Mouse (Mus musculus) midbrain, embryonic 13.5 days (tissue): ENCODE data around the gene Crabp2. TPM values are rescaled to one million over a fixed set of nuclear protein-coding genes. Genes with fewer than 3 reads are reported as not detected.

ENCODE experiments used
- ATAC-seq: fragments of 200-750 bp; cut with Nextera tagmentation; 2 replicates; pipeline ENCODE4 v1.8.0; 2017; ENCODE audit warnings: mild to moderate bottlenecking, moderate TSS enrichment, moderate library complexity
- H3K27ac ChIP-seq: fragments of 300-500 bp; sonication (generic); 2 replicates; pipeline ENCODE4 v1.5.1; 2015; ENCODE audit warnings: inconsistent platforms, mild to moderate bottlenecking, moderate library complexity
- H3K27me3 ChIP-seq: fragments of 300-500 bp; sonication (generic); 2 replicates; pipeline ENCODE4 v1.6.1; 2015; ENCODE audit warnings: mild to moderate bottlenecking, inconsistent platforms
- H3K36me3 ChIP-seq: fragments of 300-500 bp; sonication (generic); 2 replicates; pipeline ENCODE4 v1.6.1; 2015; ENCODE audit warnings: mild to moderate bottlenecking, inconsistent platforms
- H3K4me1 ChIP-seq: fragments of 300-500 bp; sonication (generic); replicated peaks from 2 replicates; pipeline ENCODE4 v1.6.1; 2015; ENCODE audit warnings: inconsistent platforms
- H3K4me2 ChIP-seq: fragments of 300-500 bp; sonication (generic); replicated peaks from 2 replicates; pipeline ENCODE4 v1.6.1; 2015; ENCODE audit warnings: moderate library complexity, mild to moderate bottlenecking, inconsistent platforms
- H3K4me3 ChIP-seq: fragments of 300-500 bp; sonication (generic); replicated peaks from 2 replicates; pipeline ENCODE4 v1.5.1; 2015; ENCODE audit warnings: mild to moderate bottlenecking, inconsistent platforms
- H3K9ac ChIP-seq: fragments of 300-500 bp; sonication (generic); replicated peaks from 2 replicates; pipeline ENCODE4 v1.6.1; 2015; ENCODE audit warnings: mild to moderate bottlenecking, inconsistent platforms
- H3K9me3 ChIP-seq: fragments of 300-500 bp; sonication (generic); 2 replicates; pipeline ENCODE4 v1.6.1; 2016; ENCODE audit warnings: mild to moderate bottlenecking, inconsistent platforms
- WGBS: fragments of 180-500 bp; shearing (Covaris S2); methylation state at CpG from one replicate; pipeline ENCODE4 v1.1.7; 2015; 5-methylcytosine and 5-hydroxymethylcytosine counted together
- polyA plus RNA-seq: library from polyadenylated mRNA; unstranded; fragments of >200 nt; fragmentation: Nextera tagmentation; extraction: Ambion mirVana; gene quantifications from 2 replicates; pipeline ENCODE4 v1.2.1, GENCODE M21; 2015

Gene Crabp2
- polyA plus RNA-seq, 1 experiment from 2014 or later = 129 TPM

- Histone ChIP-seq H3K4me1 (peaks cover 48% of the 10 kb centered on the region), H3K27me3 (no peaks in the 10 kb centered on the region), H3K4me2 (peak overlapping the region; percentile 54), H3K9me3 (no peaks in the 10 kb centered on the region), H3K4me3 (peak overlapping the region; percentile 42), H3K9ac (peak overlapping the region; percentile 54), H3K36me3 (peaks cover 18% of the 10 kb centered on the region), H3K27ac (peak overlapping the region; percentile 84)
- no peak for ATAC-seq
- 2% methylated on average over 4 of the region's 4 CpGs for WGBS
Observed at GRCm38 (mm10) chr3:87909874-87910273, 38.6 kb upstream of the Crabp2 start.

DNA sequence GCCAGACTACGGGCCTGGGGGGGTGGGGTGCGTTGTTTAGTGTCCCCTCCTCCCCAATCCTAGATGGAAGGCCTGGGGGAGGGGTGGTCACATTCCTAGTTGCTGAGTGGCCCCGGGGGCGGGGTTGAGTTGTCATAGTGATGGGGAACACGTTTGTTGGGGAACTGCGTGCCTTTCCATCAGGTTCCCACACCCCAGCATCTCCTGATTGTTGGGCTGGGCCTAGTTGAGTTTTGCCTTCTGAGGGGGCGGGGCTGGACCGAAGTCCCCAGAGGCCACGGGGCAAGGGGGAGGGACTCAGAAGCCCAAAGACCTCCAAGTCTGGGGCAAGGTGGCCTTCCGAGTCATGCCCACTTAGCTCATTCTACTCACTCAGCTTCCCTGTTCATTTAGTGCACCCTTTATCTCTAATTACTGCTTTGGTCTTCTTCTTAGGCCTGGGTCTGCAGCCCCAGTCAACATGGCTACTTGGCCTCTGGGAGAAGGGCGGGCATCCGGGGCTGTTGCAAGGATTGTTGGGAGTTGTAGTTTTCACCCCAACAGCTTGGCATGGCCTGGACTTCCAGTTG lies 37.8 kb upstream of the Crabp2 start:
- WGBS = 2% methylated on average over 12 of the region's 12 CpGs
- no peaks in the 10 kb centered on the region for H3K9me3 ChIP-seq
- H3K4me3 ChIP-seq = peak overlapping the region; percentile 42
- peak overlapping the region; percentile 54 for H3K9ac ChIP-seq
- H3K36me3 ChIP-seq = peaks cover 26% of the 10 kb centered on the region
- peak; percentile 14; the same call in 1 of the 2 replicates for ATAC-seq
- peak overlapping the region; percentile 84 for H3K27ac ChIP-seq
- peak overlapping the region; percentile 54 for H3K4me2 ChIP-seq
- peaks cover 48% of the 10 kb centered on the region for H3K4me1 ChIP-seq
- no peaks in the 10 kb centered on the region for H3K27me3 ChIP-seq

DNA sequence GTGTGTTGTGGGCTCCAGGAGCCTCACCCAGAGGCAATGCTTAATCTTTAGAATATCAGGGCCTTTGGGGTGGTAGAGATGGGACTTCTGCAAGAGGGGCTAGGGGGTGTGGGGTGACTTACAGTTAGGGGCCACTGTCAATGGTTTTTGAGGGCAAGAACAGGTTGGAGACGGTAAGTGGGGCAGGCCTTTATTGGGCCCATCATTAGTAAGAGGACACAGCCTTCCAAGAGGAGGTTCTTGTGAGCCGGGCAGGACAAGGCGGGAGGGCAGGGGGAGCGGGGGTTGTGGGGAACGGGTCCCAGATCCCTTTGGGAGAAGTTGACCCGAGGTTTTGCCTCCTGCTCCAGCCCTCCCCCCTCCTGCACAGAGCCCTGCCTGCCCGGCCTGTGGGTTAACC lies 35.0 kb upstream of the Crabp2 start:
- Histone ChIP-seq H3K36me3 (peaks cover 47% of the 10 kb centered on the region), H3K4me3 (no peak overlapping the region), H3K4me1 (peaks cover 33% of the 10 kb centered on the region), H3K27ac (no peak overlapping the region), H3K27me3 (no peaks in the 10 kb centered on the region), H3K9ac (no peak overlapping the region), H3K4me2 (no peak overlapping the region), H3K9me3 (no peaks in the 10 kb centered on the region)
- 89% methylated on average over 7 of the region's 7 CpGs for WGBS
- no peak for ATAC-seq

- Histone ChIP-seq H3K27me3 (no peaks in the 10 kb centered on the region), H3K4me2 (no peak overlapping the region), H3K9me3 (no peaks in the 10 kb centered on the region), H3K4me3 (no peak overlapping the region), H3K9ac (no peak overlapping the region), H3K4me1 (peaks cover 29% of the 10 kb centered on the region), H3K36me3 (peaks cover 47% of the 10 kb centered on the region), H3K27ac (no peak overlapping the region)
- 94% methylated on average over 10 of the region's 10 CpGs for WGBS
- no peak for ATAC-seq
Observed at GRCm38 (mm10) chr3:87913891-87914290, 34.6 kb upstream of the Crabp2 start.

GRCm38 (mm10) chr3:87916990-87917389 lies 31.5 kb upstream of the Crabp2 start:
- Histone ChIP-seq H3K4me1 (peaks cover 15% of the 10 kb centered on the region), H3K36me3 (peaks cover 50% of the 10 kb centered on the region), H3K27ac (no peak overlapping the region), H3K4me2 (no peak overlapping the region), H3K9ac (no peak overlapping the region), H3K9me3 (no peaks in the 10 kb centered on the region), H3K27me3 (no peaks in the 10 kb centered on the region), H3K4me3 (no peak overlapping the region)
- ATAC-seq = no peak
- WGBS = 96% methylated on average over 1 of the region's 1 CpGs

- no peak overlapping the region for H3K9ac ChIP-seq
- H3K4me1 ChIP-seq = peaks cover 15% of the 10 kb centered on the region
- no peak for ATAC-seq
- H3K36me3 ChIP-seq = peaks cover 60% of the 10 kb centered on the region
- H3K9me3 ChIP-seq = no peaks in the 10 kb centered on the region
- H3K4me3 ChIP-seq = no peak overlapping the region
- H3K4me2 ChIP-seq = peak overlapping the region; percentile 76
- WGBS = 98% methylated on average over 1 of the region's 1 CpGs
- H3K27ac ChIP-seq = 0 out of 2 replicates have a peak overlapping the region, but pooled peaks have one; percentile 19
- no peaks in the 10 kb centered on the region for H3K27me3 ChIP-seq
Observed at GRCm38 (mm10) chr3:87918551-87918950, 29.9 kb upstream of the Crabp2 start.

DNA sequence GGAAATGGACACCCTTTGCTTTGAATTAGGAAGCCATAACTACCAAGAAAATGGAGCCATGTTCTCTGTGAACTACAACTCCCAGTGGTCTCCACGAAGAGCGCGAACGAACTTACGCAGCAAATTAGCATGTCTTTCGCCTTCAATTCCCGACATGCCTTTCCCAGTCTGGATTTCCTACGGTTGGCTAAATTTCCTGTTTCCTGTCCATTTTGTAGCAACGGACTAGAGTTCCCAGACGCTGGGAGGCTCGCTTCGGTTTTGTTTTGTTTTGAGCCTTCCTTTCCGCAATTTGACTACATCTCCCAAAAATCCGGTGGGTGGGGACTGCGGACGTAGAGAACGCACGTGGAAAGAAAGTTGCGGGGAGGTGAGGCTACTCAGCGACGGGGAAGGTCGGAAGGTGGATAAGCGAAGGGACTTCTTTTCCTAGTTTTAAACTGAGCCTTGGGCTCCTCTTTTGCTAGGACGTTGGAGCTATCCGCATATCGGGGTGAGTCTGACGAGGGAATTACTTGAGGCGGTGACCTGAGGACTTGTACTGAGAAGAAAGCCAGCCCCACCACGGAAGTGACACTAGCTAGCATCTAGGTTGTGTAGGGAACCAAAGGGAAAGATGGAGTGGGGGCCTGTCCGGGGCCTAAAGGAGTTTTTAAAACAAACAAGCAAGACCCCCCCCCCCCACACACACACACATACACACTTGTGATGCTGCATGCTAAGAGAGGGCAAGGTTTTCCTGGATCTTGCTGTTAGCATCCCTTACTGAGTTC lies 28.9 kb upstream of the Crabp2 start, which contains the start of gene Mrpl24:
Gene Mrpl24, plus strand, starts transcription at position 171 of the 773 bp plus-strand sequence.
- peak; percentile 86 for ATAC-seq
- peak within 1 kb of the TSS; percentile 70 for H3K9ac ChIP-seq
- H3K27ac ChIP-seq = peak within 1 kb of the TSS; percentile 45
- peaks cover 60% of the 10 kb centered on the region for H3K36me3 ChIP-seq
- H3K27me3 ChIP-seq = no peaks in the 10 kb centered on the region
- peak within 1 kb of the TSS; percentile 76 for H3K4me2 ChIP-seq
- no peaks in the 10 kb centered on the region for H3K9me3 ChIP-seq
- peak within 1 kb of the TSS; percentile 57 for H3K4me3 ChIP-seq
- H3K4me1 ChIP-seq = peaks cover 15% of the 10 kb centered on the region
- WGBS = under 1% methylated on average over 30 of the region's 30 CpGs

DNA sequence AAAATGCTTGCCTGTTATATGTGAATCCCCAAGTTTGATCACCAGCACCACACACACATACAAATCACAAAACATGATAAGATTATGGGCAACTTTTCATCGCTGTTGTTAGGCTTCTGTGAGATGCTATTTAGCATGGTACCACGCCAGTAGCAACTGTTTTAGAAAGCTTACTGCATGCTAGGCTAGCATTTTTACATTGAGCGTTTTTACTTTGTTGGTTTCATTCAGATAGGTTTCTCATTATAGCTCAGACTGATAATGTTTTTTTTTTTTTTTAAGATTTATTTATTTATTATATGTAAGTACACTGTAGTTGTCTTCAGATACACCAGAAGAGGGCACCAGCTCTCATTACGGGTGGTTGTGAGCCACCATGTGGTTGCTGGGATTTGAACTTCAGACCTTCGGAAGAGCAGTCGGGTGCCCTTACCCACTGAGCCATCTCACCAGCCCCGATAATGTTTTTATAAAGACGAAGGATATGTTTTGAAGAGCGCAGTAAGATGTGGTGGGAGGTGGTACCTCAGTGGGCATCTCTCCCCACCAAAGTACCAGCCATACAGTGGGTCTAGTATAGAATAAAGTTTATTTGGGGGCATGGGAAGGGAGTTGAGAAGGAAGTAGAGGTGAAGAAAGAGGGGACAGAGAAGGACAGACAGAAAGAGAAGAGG lies 28.1 kb upstream of the Crabp2 start:
- peaks cover 15% of the 10 kb centered on the region for H3K4me1 ChIP-seq
- H3K9me3 ChIP-seq = no peaks in the 10 kb centered on the region
- peak overlapping the region; percentile 57 for H3K4me3 ChIP-seq
- ATAC-seq = no peak
- peak overlapping the region; percentile 76 for H3K4me2 ChIP-seq
- H3K9ac ChIP-seq = peak overlapping the region; percentile 70; the same call in 1 of the 2 replicates
- H3K36me3 ChIP-seq = peaks cover 60% of the 10 kb centered on the region
- 71% methylated on average over 9 of the region's 9 CpGs for WGBS
- no peak overlapping the region for H3K27ac ChIP-seq
- H3K27me3 ChIP-seq = no peaks in the 10 kb centered on the region

GRCm38 (mm10) chr3:87924996-87925395 lies 23.5 kb upstream of the Crabp2 start:
- 85% methylated on average over 7 of the region's 7 CpGs for WGBS
- no peak overlapping the region for H3K9ac ChIP-seq
- H3K9me3 ChIP-seq = no peaks in the 10 kb centered on the region
- H3K4me2 ChIP-seq = no peak overlapping the region
- no peak overlapping the region for H3K27ac ChIP-seq
- peaks cover 60% of the 10 kb centered on the region for H3K36me3 ChIP-seq
- H3K27me3 ChIP-seq = no peaks in the 10 kb centered on the region
- H3K4me1 ChIP-seq = peaks cover 20% of the 10 kb centered on the region
- no peak overlapping the region for H3K4me3 ChIP-seq
- ATAC-seq = no peak

- no peak overlapping the region for H3K9ac ChIP-seq
- H3K4me1 ChIP-seq = peaks cover 26% of the 10 kb centered on the region
- H3K36me3 ChIP-seq = peaks cover 61% of the 10 kb centered on the region
- no peaks in the 10 kb centered on the region for H3K9me3 ChIP-seq
- no peak overlapping the region for H3K4me3 ChIP-seq
- H3K27me3 ChIP-seq = no peaks in the 10 kb centered on the region
- no peak overlapping the region for H3K4me2 ChIP-seq
- 89% methylated on average over 5 of the region's 5 CpGs for WGBS
- ATAC-seq = no peak
- no peak overlapping the region for H3K27ac ChIP-seq
Observed at GRCm38 (mm10) chr3:87927452-87927851, 21.0 kb upstream of the Crabp2 start.

DNA sequence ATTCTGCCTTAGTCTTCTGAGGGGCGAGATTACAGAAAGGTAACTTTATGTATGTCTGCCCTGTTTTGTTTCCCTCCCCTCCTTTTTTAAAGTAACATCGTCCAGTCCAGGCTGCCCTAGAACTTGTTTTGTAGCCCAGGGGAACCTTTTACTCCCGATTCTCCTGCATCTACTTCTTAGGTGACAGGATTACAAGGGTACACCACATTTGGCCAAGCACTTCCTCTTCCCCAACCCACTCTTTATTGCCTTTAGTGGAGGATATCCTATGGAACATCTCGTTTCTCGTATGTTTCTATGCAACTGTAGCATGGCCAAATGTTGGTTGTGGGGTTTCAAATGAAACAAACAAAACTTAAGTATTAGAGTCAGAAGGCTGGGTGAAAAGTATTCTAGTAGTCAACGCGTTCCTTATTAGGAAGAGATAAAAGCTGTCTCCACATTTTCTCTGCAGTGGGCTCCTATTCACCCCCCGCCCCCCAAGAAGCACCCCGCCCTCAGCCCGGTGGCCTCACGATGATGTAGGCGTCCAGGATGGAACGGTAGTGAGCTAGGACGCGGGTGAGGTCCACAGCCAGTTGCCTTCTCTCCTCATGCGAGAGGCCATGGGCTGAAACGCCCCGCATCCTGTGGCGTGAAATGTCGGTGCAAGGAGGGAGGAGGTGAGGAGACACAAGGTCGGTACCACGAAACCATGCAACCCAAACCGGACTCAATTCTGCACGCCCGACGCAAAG lies 19.0 kb upstream of the Crabp2 start:
- H3K9me3 ChIP-seq = no peaks in the 10 kb centered on the region
- ATAC-seq = peak; percentile 73
- H3K9ac ChIP-seq = peak overlapping the region; percentile 91
- peak overlapping the region; percentile 77 for H3K4me2 ChIP-seq
- H3K4me3 ChIP-seq = peak overlapping the region; percentile 94
- peaks cover 42% of the 10 kb centered on the region for H3K4me1 ChIP-seq
- 7% methylated on average over 26 of the region's 26 CpGs for WGBS
- H3K36me3 ChIP-seq = peaks cover 58% of the 10 kb centered on the region
- H3K27me3 ChIP-seq = no peaks in the 10 kb centered on the region
- H3K27ac ChIP-seq = peak overlapping the region; percentile 90
